Mouse (Mus musculus): Measurements from ENCODE around the gene Mturn.

The Mturn gene

DNA sequence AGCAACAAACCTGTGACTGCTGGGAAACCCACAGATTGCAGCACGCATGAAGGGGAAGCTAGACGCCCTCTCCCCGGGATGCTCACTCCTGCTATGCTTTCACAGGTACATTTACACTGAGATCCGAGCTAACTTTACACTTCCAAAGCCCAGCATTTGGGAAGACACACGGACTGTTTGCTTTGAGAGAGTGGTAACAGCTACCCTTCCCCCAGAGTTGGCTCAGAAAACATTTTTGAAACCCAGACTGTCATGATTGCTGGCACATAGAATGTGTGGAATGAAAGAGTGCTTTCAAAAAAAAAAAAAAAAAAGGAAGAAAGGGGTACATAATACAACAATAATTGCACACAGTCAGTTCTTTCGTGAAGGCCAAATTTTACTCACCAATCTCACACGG lies 51.3 kb downstream of the Mturn start:
- no peak for DNase-seq

DNA sequence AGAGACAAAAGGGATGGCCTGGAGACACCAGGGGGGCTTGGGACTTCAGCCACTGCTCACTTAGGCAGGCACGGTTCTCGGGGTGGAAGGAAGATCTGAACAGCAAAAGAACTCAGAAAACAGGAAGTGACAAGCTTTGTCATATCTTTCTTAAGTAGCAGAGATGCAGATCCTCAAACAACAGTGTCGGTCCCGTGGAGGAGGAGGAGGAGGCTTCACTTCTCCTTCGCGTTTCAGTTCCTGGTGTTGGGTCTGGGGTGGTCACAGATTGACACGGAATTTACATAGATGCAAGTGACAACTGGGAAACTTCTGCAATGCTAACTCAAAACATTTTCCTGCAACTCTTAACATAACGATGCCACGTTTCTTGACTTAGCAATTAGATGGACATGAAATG lies 54.7 kb downstream of the Mturn start:
- DNase-seq, result peak; percentile 42

DNA sequence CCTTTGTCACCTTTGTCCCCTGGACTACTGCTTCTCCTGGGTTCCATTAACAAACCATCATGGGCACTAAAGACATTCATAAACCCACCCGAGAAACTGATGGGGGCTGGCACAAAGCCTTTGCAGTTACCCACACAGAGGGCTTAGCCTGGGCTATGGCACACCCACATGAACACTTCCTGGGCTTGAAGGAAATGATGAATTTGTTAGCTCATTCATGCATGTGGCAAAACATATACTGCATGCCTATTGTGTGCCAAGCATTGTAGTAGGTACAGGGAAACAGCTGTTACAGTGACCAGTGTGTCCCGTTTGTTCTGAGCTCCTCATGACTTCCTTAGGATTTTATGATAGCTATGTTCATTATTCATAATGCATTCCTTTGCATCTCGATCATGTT lies 55.8 kb downstream of the Mturn start:
- DNase-seq, result no peak

DNA sequence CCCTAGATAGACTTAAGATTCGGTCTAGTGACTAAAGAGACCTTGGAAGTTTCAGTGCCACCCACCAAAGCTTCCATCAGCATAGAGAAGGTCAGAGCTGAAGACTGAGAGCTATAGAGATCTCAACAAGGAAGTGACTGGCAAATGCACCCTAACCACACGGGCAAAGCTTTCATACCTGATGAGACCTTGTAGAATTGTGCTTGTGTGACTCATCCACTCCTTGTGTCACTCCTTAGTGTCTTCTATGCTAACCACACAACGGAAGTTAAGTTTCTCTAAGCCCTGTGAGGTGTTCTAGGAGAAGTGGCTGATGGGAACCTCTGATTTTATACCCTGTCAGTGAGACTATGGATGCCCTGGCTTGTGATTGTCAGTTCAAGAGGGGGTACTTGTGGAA lies 56.3 kb downstream of the Mturn start:
- no peak for DNase-seq

DNA sequence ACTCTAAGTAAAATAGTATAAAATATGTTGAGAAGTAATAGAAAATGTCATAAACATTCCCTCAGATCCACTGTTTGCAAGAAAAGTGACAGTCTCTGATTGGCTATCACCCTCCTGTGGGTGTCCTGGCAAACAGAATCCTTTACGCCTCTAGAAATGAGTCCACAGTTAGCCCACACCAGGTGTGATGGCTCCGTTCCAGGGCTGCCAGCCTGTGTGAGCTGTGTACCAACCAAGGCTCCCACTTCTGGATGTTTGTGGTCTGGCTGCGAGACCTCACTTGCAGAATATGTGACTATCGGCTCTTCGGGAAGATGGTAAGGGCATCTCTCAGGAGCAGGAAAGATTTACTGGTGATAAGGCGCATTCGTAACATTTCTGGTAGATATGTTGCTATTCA lies 67.6 kb downstream of the Mturn start:
- DNase-seq, result peak; percentile 33

DNA sequence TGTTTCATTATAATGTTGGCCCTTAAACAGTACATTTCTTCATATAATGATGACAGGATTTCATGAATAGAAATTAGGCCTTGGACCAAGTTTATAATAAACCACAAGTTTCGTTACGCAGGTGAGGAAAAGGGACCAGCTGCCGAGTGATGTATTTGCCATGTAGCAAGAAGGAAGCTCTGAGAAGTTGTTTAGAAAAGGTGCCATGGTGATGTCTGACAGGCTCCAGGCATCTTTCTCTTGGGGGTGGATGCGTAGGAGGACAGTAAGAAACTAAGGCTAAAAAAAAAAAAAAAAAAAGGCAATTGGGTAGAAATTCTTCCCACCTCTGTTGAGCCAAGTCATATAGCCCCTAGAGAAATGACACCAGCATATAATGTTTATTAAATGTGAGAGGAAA lies 70.2 kb downstream of the Mturn start:
- no peak for DNase-seq

DNA sequence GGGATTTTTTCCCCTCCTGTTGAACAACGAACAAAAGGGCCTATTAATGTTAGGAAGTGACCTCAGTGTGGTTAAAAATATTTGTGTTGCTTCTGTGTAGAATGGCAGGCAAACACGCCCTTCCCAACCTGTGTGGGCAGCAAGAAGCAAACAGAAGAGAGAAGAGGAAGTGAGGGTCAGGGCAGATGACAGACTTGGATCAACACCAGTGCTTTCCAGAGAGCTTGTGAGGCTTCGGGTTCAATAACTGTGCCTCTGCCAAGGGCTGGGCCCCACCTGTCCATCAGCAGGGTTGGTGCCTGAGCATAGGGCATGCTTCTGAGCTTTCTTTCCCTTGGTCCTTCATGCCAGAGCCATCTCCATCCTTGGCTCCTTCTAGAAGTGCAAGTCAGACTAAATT lies 70.7 kb downstream of the Mturn start:
- DNase-seq, result no peak

Data from thymus, postnatal 14 days (tissue).